Mouse (Mus musculus) Muller cell, postnatal 12 days (primary cell): Measurements from ENCODE around the gene Aen.
A peak's percentile ranks its signal among the peaks of the same experiment; 100 is the strongest.

Experiments used
- DNase-seq: peaks from one replicate; pipeline ENCODE4 v3.0.0-alpha.2; 2015; ENCODE audit errors: inconsistent ontology term

Gene Aen

GRCm38 (mm10) chr7:78938957-78939602 lies 43.4 kb downstream of the Aen start:
- no peak for DNase-seq

- no peak for DNase-seq
Measured at GRCm38 (mm10) chr7:78940971-78941370, 45.3 kb downstream of the Aen start.

- DNase-seq, result no peak
Measured at GRCm38 (mm10) chr7:78942544-78942943, 46.9 kb downstream of the Aen start.

- DNase-seq, result no peak
Measured at GRCm38 (mm10) chr7:78953886-78954572, 58.4 kb downstream of the Aen start.

GRCm38 (mm10) chr7:78954619-78955018 lies 59.0 kb downstream of the Aen start:
- DNase-seq, result peak; percentile 21

- no peak for DNase-seq
Measured at GRCm38 (mm10) chr7:78955086-78955485, 59.4 kb downstream of the Aen start.

- no peak for DNase-seq
Measured at GRCm38 (mm10) chr7:78958499-78959073, 62.9 kb downstream of the Aen start.
